Mouse (Mus musculus) heart, postnatal 0 days (tissue): ENCODE results near the gene Cmc1. TPM values are rescaled to one million over a fixed set of nuclear protein-coding genes. Genes with fewer than 3 reads are reported as not detected.
A peak's percentile ranks its signal among the peaks of the same experiment; 100 is the strongest.

Experiments
- ATAC-seq: fragments of 200-750 bp; cut with Nextera tagmentation; 2 replicates; pipeline ENCODE4 v1.8.0; 2017; ENCODE audit warnings: low read depth, moderate number of reproducible peaks, moderate library complexity; ENCODE audit not compliant: insufficient read depth
- DNase-seq: peaks from one replicate; pipeline ENCODE4 v3.0.0-alpha.2; 2016; ENCODE audit warnings: low spot score
- H3K27ac ChIP-seq: fragments of 300-500 bp; sonication (generic); 2 replicates; pipeline ENCODE4 v1.5.1; 2014; ENCODE audit warnings: low read depth, mild to moderate bottlenecking
- H3K27me3 ChIP-seq: fragments of 300-500 bp; sonication (generic); 2 replicates; pipeline ENCODE4 v1.6.1; 2014; ENCODE audit warnings: low read length, mixed read lengths; ENCODE audit not compliant: control insufficient read depth, insufficient read depth
- H3K36me3 ChIP-seq: fragments of 300-500 bp; sonication (generic); replicated peaks from 2 replicates; pipeline ENCODE4 v1.6.1; 2014; ENCODE audit warnings: low read length, mixed read lengths; ENCODE audit not compliant: control insufficient read depth, insufficient read depth
- H3K4me1 ChIP-seq: fragments of 300-500 bp; sonication (generic); 2 replicates; pipeline ENCODE4 v1.6.1; 2014; ENCODE audit warnings: antibody characterized with exemption; ENCODE audit not compliant: control insufficient read depth, insufficient read depth
- H3K4me2 ChIP-seq: fragments of 300-500 bp; sonication (generic); 2 replicates; pipeline ENCODE4 v1.6.1; 2014; ENCODE audit warnings: low read depth, mild to moderate bottlenecking, low read length, moderate library complexity
- H3K4me3 ChIP-seq: fragments of 300-500 bp; sonication (generic); 2 replicates; pipeline ENCODE4 v1.5.1; 2014; ENCODE audit warnings: low read depth, low read length
- H3K9ac ChIP-seq: fragments of 300-500 bp; sonication (generic); replicated peaks from 2 replicates; pipeline ENCODE4 v1.6.1; 2014; ENCODE audit warnings: low read depth, low read length, mixed read lengths
- H3K9me3 ChIP-seq: fragments of 300-500 bp; sonication (generic); replicated peaks from 2 replicates; pipeline ENCODE4 v1.6.1; 2016; ENCODE audit warnings: low read length; ENCODE audit not compliant: control insufficient read depth
- CTCF ChIP-seq: IDR thresholded peaks from 2 replicates; pipeline ENCODE4 v1.5.1; 2016; ENCODE audit warnings: antibody characterized with exemption, control low read depth, low read depth
- EP300 ChIP-seq: IDR thresholded peaks from 2 replicates; pipeline ENCODE4 v1.6.1; 2016; ENCODE audit warnings: antibody characterized with exemption, low read depth
- WGBS: fragments of 180-500 bp; shearing (Covaris S2); extraction: QIAGEN DNeasy Blood & Tissue Kit; methylation state at CpG from one replicate; pipeline ENCODE4 v1.1.7; 2014; 5-methylcytosine and 5-hydroxymethylcytosine counted together
- polyA plus RNA-seq: library from polyadenylated mRNA; unstranded; fragments of >200 nt; fragmentation: Nextera tagmentation; extraction: Ambion mirVana; gene quantifications from 2 replicates; pipeline ENCODE4 v1.2.1, GENCODE M21; 2015
- total RNA-seq: library from RNA; depleted of rRNA; stranded (reverse); fragments of >200 nt; gene quantifications from 2 replicates; pipeline ENCODE4 v1.2.3, GENCODE M21; 2014; ENCODE audit warnings: low replicate concordance

Cmc1 gene
- total and polyA plus RNA-seq, 2 experiments from 2014 or later: 2.3 to 79.7 TPM

DNA sequence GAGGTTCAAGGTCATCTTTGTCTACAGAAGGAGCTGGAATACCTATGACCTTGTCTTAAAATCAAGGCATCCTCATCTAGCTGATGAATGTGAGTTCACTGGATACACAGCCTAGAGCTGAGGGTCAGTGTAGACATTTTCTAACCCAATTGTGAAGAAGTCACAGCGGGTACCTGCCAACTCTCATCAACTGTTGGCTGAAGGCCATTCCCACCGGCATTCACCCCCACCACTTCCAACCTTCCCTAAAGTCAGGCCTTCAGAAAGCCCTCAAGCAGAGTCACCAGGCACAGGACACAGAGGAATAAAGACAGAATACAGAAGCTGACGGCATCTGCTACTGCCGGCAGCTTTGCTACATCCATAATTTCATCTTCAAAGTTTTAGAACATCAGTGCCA lies 25.4 kb upstream of the Cmc1 start:
- DNase-seq (no peak), ATAC-seq (no peak)
- H3K4me3 ChIP-seq: no peak overlapping the region
- H3K27me3 ChIP-seq: no peaks in the 10 kb centered on the region
- H3K9ac ChIP-seq: no peak overlapping the region
- 77% methylated on average over 4 of the region's 4 CpGs for WGBS
- H3K4me2 ChIP-seq: no peak overlapping the region
- no peak overlapping the region for H3K27ac ChIP-seq
- H3K9me3 ChIP-seq: peaks cover 3% of the 10 kb centered on the region; the same call in 1 of the 2 replicates
- no peaks in the 10 kb centered on the region for H3K4me1 ChIP-seq
- no peak for TF ChIP-seq CTCF
- TF ChIP-seq EP300: no peak
- no peaks in the 10 kb centered on the region for H3K36me3 ChIP-seq

DNA sequence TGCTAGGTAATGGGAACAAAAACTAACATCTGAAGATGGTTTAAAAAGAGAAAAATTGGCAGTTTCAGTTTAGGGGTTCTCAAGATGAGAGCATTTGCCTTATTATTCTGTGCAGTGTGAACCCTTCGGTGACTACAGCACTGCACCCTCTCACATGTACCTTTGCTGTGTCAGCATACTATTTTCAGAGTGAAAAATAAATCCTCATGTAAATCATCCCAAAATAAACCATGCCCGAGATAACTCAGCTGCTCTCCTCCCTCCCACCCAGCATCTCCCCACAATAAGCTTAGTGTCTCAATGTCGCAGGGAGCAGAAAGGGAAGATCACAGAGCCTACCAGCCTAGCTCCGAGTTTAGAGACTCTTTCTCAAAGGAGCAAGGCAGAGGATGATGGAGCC lies 23.1 kb upstream of the Cmc1 start:
- no peak overlapping the region for H3K4me2 ChIP-seq
- no peaks in the 10 kb centered on the region for H3K27me3 ChIP-seq
- DNase-seq (no peak), ATAC-seq (no peak)
- no peak overlapping the region for H3K9ac ChIP-seq
- no peaks in the 10 kb centered on the region for H3K36me3 ChIP-seq
- 75% methylated on average over 4 of the region's 4 CpGs for WGBS
- peaks cover 3% of the 10 kb centered on the region; the same call in 1 of the 2 replicates for H3K9me3 ChIP-seq
- no peaks in the 10 kb centered on the region for H3K4me1 ChIP-seq
- TF ChIP-seq CTCF (no peak), EP300 (no peak)
- no peak overlapping the region for H3K4me3 ChIP-seq
- H3K27ac ChIP-seq: no peak overlapping the region

DNA sequence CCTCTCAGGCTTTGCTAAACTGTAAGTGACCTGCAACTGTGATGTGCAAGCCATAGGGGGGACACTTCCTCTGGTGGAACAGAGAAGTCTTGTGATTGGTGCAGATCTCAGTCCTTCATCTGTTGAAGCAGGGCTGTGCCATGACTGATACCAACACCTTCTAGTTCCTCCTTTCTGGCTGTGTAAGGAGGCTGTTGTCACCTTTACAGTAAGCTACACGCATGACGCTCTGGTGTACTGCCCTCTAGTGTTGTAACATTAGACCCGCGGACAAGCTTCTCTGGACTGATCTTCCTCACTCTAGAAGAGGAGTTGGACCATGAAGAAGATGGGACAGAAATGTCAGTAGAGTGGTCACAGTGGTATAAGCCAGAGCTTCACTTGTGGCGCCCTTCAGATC lies 18.6 kb upstream of the Cmc1 start:
- peaks cover 3% of the 10 kb centered on the region; the same call in 1 of the 2 replicates for H3K9me3 ChIP-seq
- no peaks in the 10 kb centered on the region for H3K27me3 ChIP-seq
- ATAC-seq (no peak), DNase-seq (no peak)
- H3K27ac ChIP-seq: no peak overlapping the region
- WGBS: 60% methylated on average over 5 of the region's 5 CpGs
- H3K9ac ChIP-seq: no peak overlapping the region
- H3K4me2 ChIP-seq: no peak overlapping the region
- H3K36me3 ChIP-seq: no peaks in the 10 kb centered on the region
- TF ChIP-seq CTCF (peak; percentile 49), EP300 (no peak)
- H3K4me3 ChIP-seq: no peak overlapping the region
- H3K4me1 ChIP-seq: no peaks in the 10 kb centered on the region

DNA sequence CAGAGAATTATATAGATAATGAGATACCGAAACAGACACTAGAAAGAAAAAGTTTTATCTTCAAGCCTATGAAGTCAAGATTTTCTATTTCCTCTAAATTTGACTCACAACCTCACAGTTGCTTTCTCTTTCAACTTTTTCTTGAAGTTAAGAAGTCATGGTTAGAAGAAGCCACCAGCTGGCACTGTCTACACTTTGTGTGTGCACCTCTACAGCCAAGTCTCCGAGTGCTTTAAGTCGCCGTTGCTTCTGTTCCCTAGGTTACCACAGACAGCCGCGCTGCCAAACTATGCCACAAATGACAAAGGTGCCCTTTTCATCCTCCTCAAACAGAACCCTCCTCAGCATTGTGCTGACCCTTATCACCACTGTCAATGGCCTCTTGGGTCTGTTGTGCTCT lies 17.6 kb upstream of the Cmc1 start:
- no peaks in the 10 kb centered on the region for H3K36me3 ChIP-seq
- WGBS: 81% methylated on average over 6 of the region's 6 CpGs
- H3K27me3 ChIP-seq: no peaks in the 10 kb centered on the region
- no peaks in the 10 kb centered on the region for H3K4me1 ChIP-seq
- peaks cover 3% of the 10 kb centered on the region; the same call in 1 of the 2 replicates for H3K9me3 ChIP-seq
- no peak overlapping the region for H3K4me3 ChIP-seq
- ATAC-seq (no peak), DNase-seq (no peak)
- no peak overlapping the region for H3K27ac ChIP-seq
- TF ChIP-seq CTCF (no peak), EP300 (no peak)
- H3K4me2 ChIP-seq: no peak overlapping the region
- no peak overlapping the region for H3K9ac ChIP-seq

DNA sequence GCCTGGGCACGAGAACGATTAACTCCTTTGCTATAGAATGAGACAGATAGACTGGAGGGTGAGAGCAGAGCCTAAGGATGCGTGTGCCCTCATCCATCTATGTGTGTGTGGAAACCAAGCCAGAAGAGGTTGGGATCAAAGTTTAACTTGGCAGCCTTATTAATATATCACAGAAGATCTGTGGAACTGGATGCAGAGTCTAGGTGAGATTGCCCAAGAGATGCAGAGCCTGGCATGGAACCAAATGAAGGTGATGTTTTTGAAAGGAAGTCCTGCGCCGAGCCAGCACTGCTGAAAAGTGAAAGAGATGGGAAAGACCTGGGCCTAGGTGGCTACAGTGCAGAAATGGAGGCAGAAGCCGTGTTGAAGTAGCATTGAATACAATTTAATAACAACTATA lies 11.6 kb upstream of the Cmc1 start:
- TF ChIP-seq CTCF: no peak
- TF ChIP-seq EP300: no peak
- H3K9me3 ChIP-seq: no peaks in the 10 kb centered on the region
- no peak overlapping the region for H3K9ac ChIP-seq
- no peaks in the 10 kb centered on the region for H3K36me3 ChIP-seq
- no peaks in the 10 kb centered on the region for H3K27me3 ChIP-seq
- no peak for ATAC-seq
- DNase-seq: no peak
- 88% methylated on average over 6 of the region's 6 CpGs for WGBS
- no peak overlapping the region for H3K4me3 ChIP-seq
- H3K4me2 ChIP-seq: no peak overlapping the region
- H3K4me1 ChIP-seq: no peaks in the 10 kb centered on the region
- no peak overlapping the region for H3K27ac ChIP-seq

DNA sequence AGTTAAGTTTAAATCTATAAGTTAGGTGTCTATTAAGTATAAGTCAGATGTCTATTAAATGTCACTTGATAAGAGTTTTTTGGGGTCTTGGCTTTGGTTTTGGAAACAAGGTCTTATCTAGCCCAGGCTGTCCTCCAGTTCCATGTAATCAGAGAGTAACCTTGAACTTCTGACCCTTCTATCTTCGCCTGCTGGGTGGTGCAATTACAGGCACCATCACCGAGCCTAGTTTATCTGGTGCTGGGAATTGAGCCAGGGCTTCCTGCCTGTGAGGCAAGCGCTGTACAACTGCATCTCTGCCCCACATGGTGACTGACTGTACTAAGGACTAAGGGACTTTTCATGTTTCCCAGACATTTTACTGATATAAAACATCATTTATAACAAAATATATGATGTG lies 10.0 kb upstream of the Cmc1 start:
- H3K4me2 ChIP-seq: no peak overlapping the region
- WGBS: 13% methylated on average over 3 of the region's 3 CpGs
- no peaks in the 10 kb centered on the region for H3K36me3 ChIP-seq
- no peak for DNase-seq
- H3K4me1 ChIP-seq: no peaks in the 10 kb centered on the region
- no peaks in the 10 kb centered on the region for H3K9me3 ChIP-seq
- H3K27ac ChIP-seq: no peak overlapping the region
- no peak overlapping the region for H3K4me3 ChIP-seq
- TF ChIP-seq CTCF (no peak), EP300 (no peak)
- no peak for ATAC-seq
- H3K9ac ChIP-seq: no peak overlapping the region
- H3K27me3 ChIP-seq: no peaks in the 10 kb centered on the region
